Mouse (Mus musculus) heart, embryonic 16.5 days (tissue): ENCODE data around the gene Plekha7. TPM values are rescaled to one million over a fixed set of nuclear protein-coding genes. Genes with fewer than 3 reads are reported as not detected.

Experiments
- ATAC-seq: fragments of 200-750 bp; cut with Nextera tagmentation; replicated peaks from 2 replicates; pipeline ENCODE4 v1.8.0; 2017; ENCODE audit warnings: moderate number of reproducible peaks; ENCODE audit not compliant: insufficient read depth, low FRiP score; ENCODE audit errors: extremely low read depth
- H3K27ac ChIP-seq: fragments of 300-500 bp; sonication (generic); 2 replicates; pipeline ENCODE4 v1.5.1; 2014; ENCODE audit warnings: mild to moderate bottlenecking, low read length, control low read depth, moderate library complexity
- H3K27me3 ChIP-seq: fragments of 300-500 bp; sonication (generic); 2 replicates; pipeline ENCODE4 v1.6.1; 2014; ENCODE audit warnings: low read length, mixed read lengths; ENCODE audit not compliant: control insufficient read depth, insufficient read depth
- H3K36me3 ChIP-seq: fragments of 300-500 bp; sonication (generic); 2 replicates; pipeline ENCODE4 v1.6.1; 2014; ENCODE audit not compliant: control insufficient read depth, insufficient read depth
- H3K4me1 ChIP-seq: fragments of 300-500 bp; sonication (generic); 2 replicates; pipeline ENCODE4 v1.6.1; 2014; ENCODE audit warnings: low read length, mixed read lengths; ENCODE audit not compliant: control insufficient read depth, insufficient read depth
- H3K4me2 ChIP-seq: fragments of 300-500 bp; sonication (generic); 2 replicates; pipeline ENCODE4 v1.6.1; 2014; ENCODE audit warnings: low read depth, mild to moderate bottlenecking, control low read depth, low read length
- H3K4me3 ChIP-seq: fragments of 300-500 bp; sonication (generic); 2 replicates; pipeline ENCODE4 v1.5.1; 2014; ENCODE audit warnings: mild to moderate bottlenecking, control low read depth, low read length
- H3K9ac ChIP-seq: fragments of 300-500 bp; sonication (generic); 2 replicates; pipeline ENCODE4 v1.6.1; 2014; ENCODE audit warnings: low read length, control low read depth
- H3K9me3 ChIP-seq: fragments of 300-500 bp; sonication (generic); replicated peaks from 2 replicates; pipeline ENCODE4 v1.6.1; 2016; ENCODE audit warnings: low read length; ENCODE audit not compliant: control insufficient read depth
- WGBS: fragments of 180-500 bp; shearing (Covaris S2); extraction: QIAGEN DNeasy Blood & Tissue Kit; methylation state at CpG from one replicate; pipeline ENCODE4 v1.1.7; 2014; 5-methylcytosine and 5-hydroxymethylcytosine counted together
- polyA plus RNA-seq: library from polyadenylated mRNA; unstranded; fragments of >200 nt; fragmentation: Nextera tagmentation; extraction: Ambion mirVana; gene quantifications from 2 replicates; pipeline ENCODE4 v1.2.1, GENCODE M21; 2015

Plekha7 gene
- polyA plus RNA-seq, 1 experiment from 2014 or later: 44.5 TPM

DNA sequence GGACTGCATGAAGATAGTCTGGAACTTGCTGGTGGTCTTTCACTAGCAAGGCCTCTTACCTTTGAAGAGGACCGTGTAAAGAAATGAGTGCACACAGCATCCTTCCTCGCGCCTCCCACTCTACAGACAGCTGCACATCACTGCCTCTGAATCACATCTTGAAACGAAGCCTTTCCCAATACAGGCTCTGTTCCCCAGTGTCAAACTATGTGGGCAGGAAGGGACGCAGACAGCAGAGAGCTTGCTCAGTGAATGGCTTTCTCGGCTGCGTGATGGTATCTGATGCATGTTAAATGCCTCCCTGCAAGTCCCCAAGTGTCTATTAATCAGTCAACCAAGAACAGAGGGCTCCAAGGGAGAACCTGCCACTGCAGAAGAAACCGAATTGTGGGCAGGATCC lies 99.3 kb downstream of the Plekha7 start:
- Histone ChIP-seq H3K4me2 (no peak overlapping the region), H3K9ac (no peak overlapping the region), H3K4me3 (no peak overlapping the region), H3K36me3 (no peaks in the 10 kb centered on the region), H3K4me1 (peaks cover 31% of the 10 kb centered on the region), H3K27ac (no peak overlapping the region), H3K27me3 (no peaks in the 10 kb centered on the region), H3K9me3 (no peaks in the 10 kb centered on the region)
- no peak for ATAC-seq
- 55% methylated on average over 8 of the region's 8 CpGs for WGBS

DNA sequence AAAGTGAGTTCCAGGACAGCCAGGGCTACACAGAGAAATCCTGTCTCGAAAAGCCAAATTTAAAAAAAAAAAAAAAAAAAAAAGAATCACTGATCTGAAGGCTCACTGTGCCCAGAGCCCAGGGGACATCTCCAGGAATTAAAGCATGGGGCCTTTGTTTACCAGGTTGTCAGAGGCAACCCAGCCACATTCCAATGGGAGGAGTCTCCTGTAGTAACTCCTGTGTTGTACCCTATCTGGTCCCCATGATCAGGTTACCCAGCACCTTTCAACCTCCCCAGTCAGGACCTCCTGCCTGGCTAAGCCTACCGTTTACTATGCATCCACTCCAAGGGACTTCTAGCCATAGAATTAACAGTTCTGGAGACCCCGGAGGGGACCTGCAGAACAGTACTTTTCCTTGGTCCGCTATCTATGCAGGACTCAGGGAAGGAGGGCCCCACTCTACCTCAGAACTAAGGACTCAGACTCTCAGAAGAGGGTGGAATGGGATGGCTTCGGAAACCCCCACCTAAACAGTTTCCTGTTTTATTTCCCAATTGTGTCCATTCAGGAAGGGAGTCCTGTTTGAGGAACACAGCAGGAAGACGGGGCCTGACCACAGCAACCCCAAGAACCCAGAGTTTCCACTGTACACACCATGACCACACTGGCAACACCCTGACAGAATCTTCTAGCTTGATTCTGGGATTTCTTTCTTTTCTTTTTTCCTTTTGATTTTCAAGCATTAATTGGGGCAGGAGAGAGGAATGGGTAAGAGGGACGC lies 101.2 kb downstream of the Plekha7 start:
- no peak overlapping the region for H3K4me2 ChIP-seq

DNA sequence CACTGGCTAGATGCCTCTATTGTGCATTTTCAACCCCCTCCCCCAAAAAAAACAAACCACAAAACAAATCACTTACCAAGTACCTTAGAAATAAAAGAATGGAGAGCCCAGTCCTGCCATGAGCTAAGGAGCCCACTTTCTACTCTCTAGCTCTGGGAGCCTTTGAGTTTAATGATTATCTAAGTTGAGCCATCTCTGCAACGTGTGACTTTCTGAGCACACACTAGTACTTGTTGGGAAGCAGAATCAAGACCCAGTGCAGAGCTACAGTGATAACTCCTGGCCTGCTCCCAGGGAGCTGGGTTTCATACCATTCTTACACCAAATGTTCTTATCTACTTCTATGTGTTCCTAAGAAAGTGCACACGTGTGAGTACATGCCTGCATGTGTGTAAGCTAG lies 102.7 kb downstream of the Plekha7 start:
- no peak overlapping the region for H3K4me3 ChIP-seq
- H3K9me3 ChIP-seq: no peaks in the 10 kb centered on the region
- H3K36me3 ChIP-seq: no peaks in the 10 kb centered on the region
- ATAC-seq: no peak
- no peak overlapping the region for H3K9ac ChIP-seq
- H3K27me3 ChIP-seq: no peaks in the 10 kb centered on the region
- no peak overlapping the region for H3K4me2 ChIP-seq
- H3K27ac ChIP-seq: no peak overlapping the region
- 51% methylated on average over 2 of the region's 2 CpGs for WGBS
- H3K4me1 ChIP-seq: peaks cover 47% of the 10 kb centered on the region

More for the DNA sequence above, 101.2 kb downstream of the Plekha7 start:
- Histone ChIP-seq H3K27ac (peak overlapping the region; percentile 56), H3K36me3 (no peaks in the 10 kb centered on the region), H3K27me3 (no peaks in the 10 kb centered on the region), H3K9me3 (no peaks in the 10 kb centered on the region), H3K9ac (no peak overlapping the region), H3K4me3 (no peak overlapping the region), H3K4me1 (peaks cover 46% of the 10 kb centered on the region)
- 47% methylated on average over 7 of the region's 7 CpGs for WGBS
- ATAC-seq: no peak; the same call in 1 of the 2 replicates

DNA sequence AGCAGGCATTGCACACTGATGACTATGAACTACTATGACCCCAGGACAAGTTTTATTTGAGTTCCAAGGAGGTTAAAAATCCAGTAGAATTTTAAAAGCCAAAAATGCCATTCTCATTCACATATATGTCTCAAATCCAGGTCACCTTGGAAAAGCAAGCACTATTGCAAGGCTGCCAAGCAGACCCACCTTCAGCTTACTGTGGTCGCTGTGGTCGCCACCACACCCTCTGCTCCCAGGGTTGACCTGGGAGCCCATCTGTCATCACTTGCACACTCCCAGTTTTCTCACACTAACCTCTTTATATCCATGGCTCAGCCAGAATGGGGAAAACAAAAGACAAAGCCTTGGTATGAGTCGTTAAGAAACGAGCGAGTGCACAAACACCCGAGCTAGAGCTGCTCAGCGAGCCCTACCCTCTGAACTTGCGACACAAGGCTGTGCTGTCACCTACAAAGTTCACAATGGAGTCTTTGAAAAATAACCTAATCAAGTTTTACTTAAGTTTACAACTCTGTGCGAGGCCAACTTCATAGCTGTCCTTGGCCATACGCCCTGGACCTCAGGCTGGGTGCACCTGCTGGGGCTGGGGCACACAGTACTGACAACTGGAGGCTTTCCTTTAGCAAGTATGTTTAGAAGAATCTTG lies 106.0 kb downstream of the Plekha7 start:
- ATAC-seq: no peak

DNA sequence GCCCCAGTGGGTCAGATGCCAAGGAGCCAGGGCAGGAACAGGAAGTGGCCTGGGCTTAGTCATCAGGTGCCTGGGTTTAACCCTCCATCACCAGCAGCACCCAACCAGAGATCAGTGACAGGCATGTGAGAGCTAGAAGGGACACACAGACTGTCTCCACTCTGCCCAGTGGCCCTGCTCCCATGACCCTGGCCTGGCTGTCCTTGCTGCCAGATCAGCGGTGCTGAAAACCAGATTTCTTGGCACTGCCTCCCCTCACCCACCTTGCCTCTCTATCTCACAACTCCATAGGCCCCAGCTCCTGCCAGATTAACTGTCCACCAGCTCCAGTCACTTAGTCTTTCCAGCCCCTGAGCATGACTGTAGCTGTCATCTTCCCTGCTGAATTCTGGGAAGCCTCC lies 107.2 kb downstream of the Plekha7 start:
- Histone ChIP-seq H3K4me3 (no peak overlapping the region), H3K36me3 (no peaks in the 10 kb centered on the region), H3K27ac (peak overlapping the region; percentile 72), H3K9ac (0 out of 2 replicates have a peak overlapping the region, but pooled peaks have one; percentile 44), H3K9me3 (no peaks in the 10 kb centered on the region), H3K4me2 (no peak overlapping the region), H3K27me3 (no peaks in the 10 kb centered on the region), H3K4me1 (peaks cover 75% of the 10 kb centered on the region)
- no peak for ATAC-seq
- 14% methylated on average over 1 of the region's 1 CpGs for WGBS

More for the DNA sequence above, 106.0 kb downstream of the Plekha7 start:
- 60% methylated on average over 10 of the region's 10 CpGs for WGBS
- H3K4me2 ChIP-seq: no peak overlapping the region
- H3K36me3 ChIP-seq: no peaks in the 10 kb centered on the region
- H3K9me3 ChIP-seq: no peaks in the 10 kb centered on the region
- H3K4me3 ChIP-seq: no peak overlapping the region
- no peaks in the 10 kb centered on the region for H3K27me3 ChIP-seq
- peaks cover 66% of the 10 kb centered on the region for H3K4me1 ChIP-seq
- H3K9ac ChIP-seq: no peak overlapping the region
- no peak overlapping the region for H3K27ac ChIP-seq

DNA sequence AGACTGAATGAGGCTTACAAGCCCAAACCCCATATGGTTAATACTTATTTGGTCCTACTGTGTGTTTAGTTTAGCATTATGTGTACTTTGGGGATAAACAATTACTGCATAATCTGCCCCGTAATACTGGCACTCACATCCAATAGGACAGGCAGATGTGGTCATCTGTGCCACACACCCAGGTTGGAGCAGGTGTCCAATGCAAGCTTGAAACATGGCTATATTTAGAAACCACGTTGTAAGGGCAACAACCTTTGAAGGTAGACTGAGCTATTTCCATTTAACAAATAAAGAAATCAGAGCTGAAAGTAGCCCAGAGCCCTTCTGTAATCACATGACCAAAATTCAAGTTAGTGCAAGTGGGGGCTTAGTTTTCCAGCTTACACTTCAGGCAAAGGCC lies 107.6 kb downstream of the Plekha7 start:
- WGBS: 52% methylated on average over 2 of the region's 2 CpGs
- no peaks in the 10 kb centered on the region for H3K27me3 ChIP-seq
- no peak overlapping the region for H3K4me2 ChIP-seq
- H3K4me3 ChIP-seq: no peak overlapping the region
- no peak for ATAC-seq
- no peak overlapping the region for H3K9ac ChIP-seq
- no peaks in the 10 kb centered on the region for H3K36me3 ChIP-seq
- peaks cover 78% of the 10 kb centered on the region for H3K4me1 ChIP-seq
- peak overlapping the region; percentile 72 for H3K27ac ChIP-seq
- no peaks in the 10 kb centered on the region for H3K9me3 ChIP-seq

DNA sequence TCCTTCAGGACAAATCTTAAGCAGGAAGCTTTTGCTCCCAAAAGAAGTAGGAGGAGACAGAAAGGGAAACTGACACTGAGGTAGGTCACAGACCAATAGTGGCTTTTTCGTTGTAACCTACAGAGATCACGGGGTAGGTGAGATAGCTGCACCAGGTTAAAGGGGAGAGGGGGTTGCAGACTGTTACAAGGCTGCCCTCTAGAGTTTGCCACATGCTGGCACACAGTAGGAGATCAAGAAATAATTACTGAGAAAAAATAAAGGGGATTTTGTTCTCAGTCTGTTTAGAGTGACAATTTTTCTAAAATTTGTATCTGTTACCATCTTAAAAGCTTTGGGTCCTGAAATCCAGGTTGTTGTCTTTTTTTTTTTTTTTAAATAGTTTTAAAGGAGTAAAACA lies 109.3 kb downstream of the Plekha7 start:
- Histone ChIP-seq H3K4me1 (peaks cover 89% of the 10 kb centered on the region), H3K9me3 (no peaks in the 10 kb centered on the region), H3K27me3 (no peaks in the 10 kb centered on the region), H3K36me3 (no peaks in the 10 kb centered on the region), H3K9ac (no peak overlapping the region), H3K4me3 (no peak overlapping the region), H3K4me2 (peak overlapping the region; percentile 43; the same call in 1 of the 2 replicates), H3K27ac (peak overlapping the region; percentile 59)
- ATAC-seq: no peak
- 15% methylated on average over 2 of the region's 2 CpGs for WGBS

DNA sequence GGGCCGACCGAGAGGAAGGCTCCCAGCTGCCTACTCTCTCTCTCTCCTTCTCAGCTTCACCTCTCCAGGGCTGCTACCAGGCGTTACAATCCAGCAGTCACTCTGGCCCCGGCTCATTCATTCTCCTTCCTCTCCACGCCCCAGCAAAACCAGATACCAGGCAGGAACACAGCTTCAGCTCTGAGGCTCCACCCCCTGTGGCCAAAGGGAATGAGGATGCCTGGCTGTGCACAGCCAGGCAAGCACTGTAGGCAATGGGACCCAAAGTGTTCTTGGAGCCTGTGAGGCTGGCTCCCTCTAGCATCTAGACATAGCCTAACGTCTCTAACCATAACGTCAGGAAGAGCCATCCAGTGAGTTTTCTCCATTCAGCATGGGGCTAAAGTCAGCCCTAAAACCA lies 109.8 kb downstream of the Plekha7 start:
- Histone ChIP-seq H3K9me3 (no peaks in the 10 kb centered on the region), H3K27ac (peak overlapping the region; percentile 59), H3K4me2 (peak overlapping the region; percentile 43), H3K36me3 (no peaks in the 10 kb centered on the region), H3K27me3 (no peaks in the 10 kb centered on the region), H3K4me3 (peak overlapping the region; percentile 32), H3K9ac (peak overlapping the region; percentile 45), H3K4me1 (peaks cover 86% of the 10 kb centered on the region)
- 6% methylated on average over 7 of the region's 7 CpGs for WGBS
- peak; percentile 72 for ATAC-seq

DNA sequence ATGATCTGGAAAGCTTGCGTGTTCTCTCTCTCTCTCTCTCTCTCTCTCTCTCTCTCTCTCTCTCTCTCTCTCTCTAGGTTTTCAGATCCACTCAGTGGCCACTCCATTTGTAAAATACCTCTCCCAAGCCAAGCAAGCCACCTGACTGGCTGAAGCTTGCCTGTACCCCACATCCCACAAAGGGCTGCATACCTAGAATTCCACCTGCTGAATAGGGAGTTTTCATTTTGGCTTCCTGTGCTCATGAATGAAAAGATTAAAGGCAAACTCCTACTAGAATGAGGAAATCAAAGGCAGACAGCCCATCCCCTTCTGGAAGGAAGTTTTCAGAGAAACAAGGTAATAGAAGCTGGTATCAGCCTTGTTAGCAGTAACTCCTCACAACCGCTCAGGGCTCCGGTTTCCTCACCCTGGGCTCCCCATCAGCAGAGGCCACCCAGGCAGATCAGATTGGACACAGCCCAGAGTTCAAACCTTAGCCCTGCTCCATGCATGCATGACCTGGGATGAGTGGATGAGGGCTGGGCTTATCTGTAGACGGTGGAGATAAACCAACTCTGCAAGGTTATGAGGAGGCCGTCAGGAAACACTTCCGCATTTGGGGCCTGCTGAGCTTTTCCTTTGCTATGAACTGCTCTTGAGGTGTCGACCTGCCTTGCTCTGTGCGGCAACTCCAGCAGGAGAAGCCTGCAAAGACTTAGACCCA lies 111.0 kb downstream of the Plekha7 start:
- no peak for ATAC-seq
- Histone ChIP-seq H3K4me3 (peak overlapping the region; percentile 32), H3K9ac (peak overlapping the region; percentile 49; the same call in 1 of the 2 replicates)

More for the DNA sequence above, 111.0 kb downstream of the Plekha7 start:
- Histone ChIP-seq H3K27ac (peak overlapping the region; percentile 59), H3K4me2 (peak overlapping the region; percentile 43), H3K27me3 (no peaks in the 10 kb centered on the region), H3K9me3 (no peaks in the 10 kb centered on the region), H3K4me1 (peaks cover 88% of the 10 kb centered on the region), H3K36me3 (no peaks in the 10 kb centered on the region)
- WGBS: 25% methylated on average over 8 of the region's 8 CpGs
